Mouse (Mus musculus): ENCODE results near the gene Dhfr. TPM values are rescaled to one million over a fixed set of nuclear protein-coding genes. Genes with fewer than 3 reads are reported as not detected.

Dhfr gene
- polyA plus RNA-seq, 2 experiments from 2014 or later, result 3.5 to 4.1 TPM

DNA sequence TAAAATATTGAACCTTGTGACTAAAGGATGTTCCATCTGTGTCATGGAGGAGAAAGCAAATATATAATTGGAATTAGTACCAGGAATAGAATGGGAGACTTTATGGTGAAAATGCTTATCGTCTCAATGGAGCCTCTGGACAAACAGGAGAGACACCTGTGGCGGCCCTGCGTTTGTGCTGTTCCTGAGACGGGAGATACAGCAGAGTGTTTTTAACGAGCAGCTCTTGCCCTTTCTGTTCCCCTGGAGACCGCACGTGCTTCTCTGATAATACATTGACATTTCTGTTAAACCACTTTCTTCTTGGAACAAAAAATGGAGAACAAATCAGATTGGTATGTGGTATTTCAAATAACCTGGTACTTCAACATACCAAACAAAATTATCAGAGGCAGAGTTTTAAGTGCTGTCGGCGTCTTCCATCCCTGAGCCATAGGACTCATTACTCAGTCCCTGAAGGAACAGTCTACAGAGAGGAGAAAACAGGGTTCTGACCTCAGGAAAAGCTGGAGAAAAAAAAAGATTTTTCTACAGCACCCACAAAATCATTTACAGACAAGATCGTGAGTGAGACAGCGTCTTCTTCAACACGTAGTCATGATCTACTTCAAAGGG lies 38.6 kb downstream of the Dhfr start:
- no peak for ATAC-seq

DNA sequence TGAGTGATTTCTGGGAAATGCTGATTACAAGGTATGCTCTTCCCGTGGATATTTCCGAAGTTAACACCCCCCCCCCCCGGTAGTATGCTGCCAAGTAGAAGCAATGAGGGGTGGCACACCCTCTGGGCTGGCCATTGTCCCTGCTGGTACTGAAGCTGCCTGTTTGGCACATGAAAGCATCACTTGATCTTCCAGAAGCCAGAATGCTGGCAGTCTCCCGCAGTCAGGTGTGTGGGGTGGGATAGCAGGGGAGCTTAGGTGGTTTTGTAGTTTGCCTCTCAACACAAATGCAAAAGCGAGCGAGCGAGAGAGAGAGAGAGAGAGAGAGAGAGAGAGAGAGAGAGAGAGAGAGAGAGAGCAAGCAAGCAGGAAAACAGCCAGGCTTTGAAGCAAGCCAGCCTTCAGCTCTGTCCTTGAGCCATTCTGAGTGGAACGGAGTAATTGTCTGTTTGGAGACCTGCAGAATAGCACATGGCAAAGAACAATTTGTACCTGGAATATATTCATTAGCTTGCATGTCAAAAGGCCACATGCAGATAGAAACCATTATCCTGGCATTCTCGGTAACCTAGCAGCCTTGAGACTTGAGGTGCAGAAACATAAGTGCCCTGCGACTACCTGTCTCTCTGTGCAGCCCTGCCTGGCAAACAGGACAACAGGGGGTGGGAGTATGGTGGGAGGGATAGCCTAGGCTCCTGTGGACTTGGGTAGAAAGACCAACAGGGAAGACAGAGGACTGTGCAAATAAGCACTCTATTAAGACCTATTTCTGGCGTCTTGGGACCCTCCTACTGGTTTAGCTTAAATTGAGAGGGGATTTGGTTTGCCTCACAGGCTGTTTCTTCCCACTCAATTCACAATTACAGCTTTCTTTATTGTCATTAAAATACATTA lies 44.2 kb downstream of the Dhfr start:
- no peak for ATAC-seq

- no peak for ATAC-seq
Observed at GRCm38 (mm10) chr13:92402063-92402462, 47.5 kb downstream of the Dhfr start.

DNA sequence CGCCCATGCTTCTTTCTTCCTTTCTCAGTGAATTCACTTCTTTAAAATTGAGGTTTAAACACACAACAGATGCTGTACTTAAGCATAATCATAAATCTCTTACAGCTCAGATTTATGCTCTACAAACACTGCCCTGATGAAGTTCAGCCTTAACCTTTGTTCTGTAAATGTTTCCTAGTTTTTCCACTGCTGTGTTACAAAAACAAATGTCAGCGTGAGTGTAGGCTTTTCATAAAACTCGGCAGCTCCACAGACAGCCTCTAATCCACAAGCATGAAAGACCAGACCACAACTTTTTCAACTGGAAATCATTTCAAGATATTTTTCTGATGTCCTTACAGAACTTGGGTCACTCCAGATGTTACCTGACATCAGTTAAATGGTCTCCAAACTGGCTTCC lies 49.0 kb downstream of the Dhfr start:
- no peak for ATAC-seq

GRCm38 (mm10) chr13:92410486-92410885 lies 56.0 kb downstream of the Dhfr start:
- ATAC-seq, result no peak

- no peak for ATAC-seq
Observed at GRCm38 (mm10) chr13:92419630-92420029, 65.1 kb downstream of the Dhfr start.

GRCm38 (mm10) chr13:92423711-92424110 lies 69.2 kb downstream of the Dhfr start:
- ATAC-seq, result no peak

GRCm38 (mm10) chr13:92425758-92426264 lies 71.3 kb downstream of the Dhfr start, which contains the start of gene Ankrd34b:
Gene Ankrd34b (plus strand): TSS chr13:92425896.
- ATAC-seq, result peak; percentile 71

DNA sequence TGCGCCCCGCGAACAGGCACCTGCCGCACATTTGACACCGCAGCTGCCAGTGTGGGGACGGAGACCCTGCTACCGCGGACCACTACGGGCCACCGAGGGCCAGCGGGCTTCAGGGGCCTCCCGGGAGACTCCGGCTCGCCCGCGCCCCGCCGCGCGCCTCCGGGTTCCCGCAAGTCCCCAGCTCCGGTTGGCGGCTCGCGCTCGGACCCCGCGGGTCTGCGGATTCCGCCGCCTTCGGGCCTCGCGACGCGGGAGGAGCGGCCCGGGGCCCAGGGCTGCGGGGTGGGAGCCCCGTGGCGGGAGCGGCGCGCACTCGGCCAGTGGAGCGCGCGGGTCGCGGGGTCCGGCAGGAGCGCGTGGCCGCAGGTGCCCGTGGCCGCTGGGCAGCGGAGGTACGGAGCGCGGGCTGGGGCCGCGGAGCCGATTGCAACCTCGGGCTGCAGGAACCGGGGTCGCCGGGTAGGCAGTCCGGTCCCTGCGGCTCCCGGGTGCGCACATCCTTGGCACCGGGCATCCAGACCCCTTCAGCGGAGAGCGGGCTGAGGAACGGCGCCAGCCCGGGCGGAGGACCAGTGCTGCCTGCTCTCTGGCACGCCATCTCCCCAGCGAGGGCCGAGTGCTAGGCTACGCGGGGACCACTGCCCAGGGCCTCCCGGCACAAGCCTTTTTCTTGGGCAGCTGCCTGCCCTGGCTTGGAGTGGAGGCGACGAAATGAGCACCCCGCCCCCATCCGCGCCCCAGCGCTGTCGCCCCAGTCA lies 71.9 kb downstream of the Dhfr start:
- no peak for ATAC-seq

GRCm38 (mm10) chr13:92427351-92427855 lies 72.9 kb downstream of the Dhfr start:
- no peak for ATAC-seq

Other genes starting within 250 kb of the Dhfr start
- gene Rasgrf2, start 223.1 kb upstream of the Dhfr start, polyA plus RNA-seq (2017; shearing (Covaris generic)), result 1 to 10 TPM; 3.4 to 6.7 TPM
- gene Gm20379, start 48.7 kb upstream of the Dhfr start, polyA plus RNA-seq (2017; shearing (Covaris generic)), result 1 to 10 TPM; 6.4 to 6.9 TPM
- gene Msh3, start 277 bp downstream of the Dhfr start, polyA plus RNA-seq (2017; shearing (Covaris generic)), result 10 to 100 TPM; 32.5 to 49.8 TPM
- under 1 TPM; 0.22 to 0.63 TPM for gene Ankrd34b, start 71.2 kb downstream of the Dhfr start, polyA plus RNA-seq (2017; shearing (Covaris generic))
- under 1 TPM in 1 of 2 experiments, not detected in 1; 0.44 TPM for gene Fam151b, start 129.3 kb downstream of the Dhfr start, polyA plus RNA-seq (2017; shearing (Covaris generic))
- 10 to 100 TPM; 10.6 to 11.4 TPM for gene Zfyve16, start 176.1 kb downstream of the Dhfr start, polyA plus RNA-seq (2017; shearing (Covaris generic))
- not detected for gene Spz1, start 221.4 kb downstream of the Dhfr start, polyA plus RNA-seq (2017; shearing (Covaris generic))

All from CD4-positive, CD25-positive, alpha-beta regulatory T cell, adult 4 months (primary cell).